Mouse (Mus musculus): ENCODE data around the gene Rsbn1l.

- TF ChIP-seq CTCF (IDR thresholded peaks at IDR 0.05; ENCODE audit: low read depth, low read length) = no peak
- TF ChIP-seq POLR2A (IDR thresholded peaks at IDR 0.05; ENCODE audit: extremely low read depth, insufficient read depth, low read length) = no peak
Observed at GRCm38 (mm10) chr5:20880797-20881775, 75.1 kb downstream of the Rsbn1l start.

Measured in liver, adult 2 months (tissue).